Mouse (Mus musculus) hindbrain, embryonic 11.5 days (tissue): ENCODE results near the gene Vmo1. TPM values are rescaled to one million over a fixed set of nuclear protein-coding genes. Genes with fewer than 3 reads are reported as not detected.
"Not testable (repeated sequence)": the region's sequence is repeated elsewhere in the genome, so short reads cannot be mapped to it uniquely, and the experiment has no call there.

Experiments used
- ATAC-seq: fragments of 200-750 bp; cut with Nextera tagmentation; 2 replicates; pipeline ENCODE4 v1.8.0; 2017; ENCODE audit warnings: mild to moderate bottlenecking, moderate TSS enrichment, moderate library complexity; ENCODE audit not compliant: low FRiP score
- DNase-seq: peaks from one replicate; pipeline ENCODE4 v3.0.0-alpha.2; 2015; ENCODE audit warnings: low spot score
- H3K27ac ChIP-seq: fragments of 300-500 bp; sonication (generic); 2 replicates; pipeline ENCODE4 v1.5.1; 2014; ENCODE audit warnings: mild to moderate bottlenecking, low read depth, low read length
- H3K27me3 ChIP-seq: fragments of 300-500 bp; sonication (generic); 2 replicates; pipeline ENCODE4 v1.6.1; 2014; ENCODE audit warnings: mild to moderate bottlenecking, low read length, moderate library complexity, mixed read lengths; ENCODE audit not compliant: control insufficient read depth, insufficient read depth
- H3K36me3 ChIP-seq: fragments of 300-500 bp; sonication (generic); 2 replicates; pipeline ENCODE4 v1.6.1; 2014; ENCODE audit warnings: mild to moderate bottlenecking, low read length, moderate library complexity, mixed read lengths; ENCODE audit not compliant: control insufficient read depth, insufficient read depth
- H3K4me1 ChIP-seq: fragments of 300-500 bp; sonication (generic); replicated peaks from 2 replicates; pipeline ENCODE4 v1.6.1; 2014; ENCODE audit warnings: low read length, mixed read lengths; ENCODE audit not compliant: control insufficient read depth, insufficient read depth
- H3K4me2 ChIP-seq: fragments of 300-500 bp; sonication (generic); replicated peaks from 2 replicates; pipeline ENCODE4 v1.6.1; 2014; ENCODE audit warnings: mild to moderate bottlenecking, low read depth, low read length
- H3K4me3 ChIP-seq: fragments of 300-500 bp; sonication (generic); 2 replicates; pipeline ENCODE4 v1.5.1; 2014; ENCODE audit warnings: low read depth, low read length
- H3K9ac ChIP-seq: fragments of 300-500 bp; sonication (generic); 2 replicates; pipeline ENCODE4 v1.6.1; 2014; ENCODE audit warnings: low read depth, low read length
- H3K9me3 ChIP-seq: fragments of 300-500 bp; sonication (generic); 2 replicates; pipeline ENCODE4 v1.6.1; 2016; ENCODE audit warnings: low read length; ENCODE audit not compliant: control insufficient read depth
- WGBS: fragments of 180-500 bp; shearing (Covaris S2); extraction: QIAGEN DNeasy Blood & Tissue Kit; methylation state at CpG from one replicate; pipeline ENCODE4 v1.1.7; 2014; 5-methylcytosine and 5-hydroxymethylcytosine counted together
- polyA plus RNA-seq: library from polyadenylated mRNA; unstranded; fragments of >200 nt; fragmentation: Nextera tagmentation; extraction: Ambion mirVana; gene quantifications from 2 replicates; pipeline ENCODE4 v1.2.1, GENCODE M21; 2014

Vmo1 gene
- polyA plus RNA-seq, 1 experiment from 2014 or later, result 0.36 TPM

DNA sequence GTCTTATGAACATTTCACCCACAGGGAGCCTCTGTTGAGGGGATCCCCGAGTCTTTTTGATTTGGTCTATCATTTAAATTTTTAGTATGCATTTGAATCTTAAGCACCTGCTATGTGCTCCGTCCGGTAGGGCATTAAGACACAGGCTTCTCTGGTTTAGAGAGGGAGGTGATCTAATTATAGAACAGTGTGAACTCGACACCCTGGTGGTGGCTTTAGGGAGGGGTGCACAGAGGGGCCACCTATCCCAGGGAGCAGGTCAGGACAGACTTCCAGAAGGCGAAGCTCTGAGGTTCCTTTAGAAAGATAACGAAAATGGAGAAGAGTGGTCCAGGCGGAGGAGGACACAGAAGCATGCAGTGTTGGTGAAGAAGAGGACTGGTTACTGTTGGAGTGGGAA, 30.1 kb upstream of the Vmo1 start:
- no peak for DNase-seq
- H3K27ac ChIP-seq, result no peak overlapping the region
- H3K4me2 ChIP-seq, result no peak overlapping the region
- H3K4me1 ChIP-seq, result no peaks in the 10 kb centered on the region
- WGBS, result 72% methylated on average over 7 of the region's 7 CpGs
- H3K9me3 ChIP-seq, result no peaks in the 10 kb centered on the region
- no peak overlapping the region for H3K9ac ChIP-seq
- no peak overlapping the region for H3K4me3 ChIP-seq
- peaks cover 7% of the 10 kb centered on the region for H3K27me3 ChIP-seq
- ATAC-seq, result no peak
- no peaks in the 10 kb centered on the region for H3K36me3 ChIP-seq

DNA sequence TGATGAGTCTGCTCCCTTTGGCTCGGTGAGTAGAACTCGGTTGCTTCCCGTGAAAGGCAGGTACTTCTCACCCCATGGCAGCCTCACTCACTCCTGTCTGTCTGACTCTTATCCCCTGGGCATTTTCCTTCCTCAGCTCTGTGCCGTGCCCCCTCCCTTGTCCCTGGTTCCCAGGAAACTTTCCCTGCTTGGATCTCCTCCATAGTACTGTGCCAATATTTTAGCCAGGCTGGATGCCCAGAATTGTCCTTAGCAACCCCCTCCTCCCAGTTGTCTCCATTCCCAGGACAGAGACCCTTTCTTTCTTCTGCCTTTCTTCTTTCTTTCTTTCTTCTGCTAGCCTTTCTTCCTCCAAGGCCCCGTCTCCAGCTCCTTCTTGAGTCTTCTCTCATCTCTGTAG, 27.0 kb upstream of the Vmo1 start:
- no peak overlapping the region for H3K27ac ChIP-seq
- no peak overlapping the region for H3K4me2 ChIP-seq
- H3K9me3 ChIP-seq, result no peaks in the 10 kb centered on the region
- no peak for DNase-seq
- 79% methylated on average over 5 of the region's 5 CpGs for WGBS
- H3K9ac ChIP-seq, result no peak overlapping the region
- H3K27me3 ChIP-seq, result peaks cover 7% of the 10 kb centered on the region
- no peaks in the 10 kb centered on the region for H3K36me3 ChIP-seq
- H3K4me3 ChIP-seq, result no peak overlapping the region
- ATAC-seq, result no peak
- no peaks in the 10 kb centered on the region for H3K4me1 ChIP-seq

DNA sequence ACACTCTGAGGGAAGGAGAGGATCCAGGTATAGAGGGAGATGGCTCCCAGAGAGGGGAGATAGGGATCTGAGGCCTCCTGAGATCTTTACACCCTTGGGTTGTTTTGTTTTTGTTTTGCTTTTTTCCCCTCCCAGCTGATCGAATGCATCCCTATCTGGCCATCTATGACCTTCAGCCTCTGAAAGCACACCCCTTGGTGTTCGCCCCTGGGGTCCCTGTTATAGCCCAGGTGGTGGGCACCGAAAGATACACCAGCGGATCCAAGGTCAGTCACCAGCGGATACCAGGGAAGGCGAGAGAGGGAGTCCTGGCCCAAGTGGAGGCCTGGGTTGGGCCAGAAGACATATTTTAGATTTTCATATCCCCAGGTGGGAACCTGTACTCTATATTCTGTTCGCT, 26.5 kb upstream of the Vmo1 start:
- Histone ChIP-seq H3K36me3 (no peaks in the 10 kb centered on the region), H3K27me3 (peaks cover 7% of the 10 kb centered on the region), H3K27ac (no peak overlapping the region), H3K4me1 (no peaks in the 10 kb centered on the region), H3K9ac (no peak overlapping the region), H3K4me3 (no peak overlapping the region), H3K4me2 (0 out of 2 replicates have a peak overlapping the region, but pooled peaks have one; percentile 93), H3K9me3 (no peaks in the 10 kb centered on the region)
- WGBS, result 87% methylated on average over 7 of the region's 7 CpGs
- no peak for DNase-seq
- no peak for ATAC-seq

DNA sequence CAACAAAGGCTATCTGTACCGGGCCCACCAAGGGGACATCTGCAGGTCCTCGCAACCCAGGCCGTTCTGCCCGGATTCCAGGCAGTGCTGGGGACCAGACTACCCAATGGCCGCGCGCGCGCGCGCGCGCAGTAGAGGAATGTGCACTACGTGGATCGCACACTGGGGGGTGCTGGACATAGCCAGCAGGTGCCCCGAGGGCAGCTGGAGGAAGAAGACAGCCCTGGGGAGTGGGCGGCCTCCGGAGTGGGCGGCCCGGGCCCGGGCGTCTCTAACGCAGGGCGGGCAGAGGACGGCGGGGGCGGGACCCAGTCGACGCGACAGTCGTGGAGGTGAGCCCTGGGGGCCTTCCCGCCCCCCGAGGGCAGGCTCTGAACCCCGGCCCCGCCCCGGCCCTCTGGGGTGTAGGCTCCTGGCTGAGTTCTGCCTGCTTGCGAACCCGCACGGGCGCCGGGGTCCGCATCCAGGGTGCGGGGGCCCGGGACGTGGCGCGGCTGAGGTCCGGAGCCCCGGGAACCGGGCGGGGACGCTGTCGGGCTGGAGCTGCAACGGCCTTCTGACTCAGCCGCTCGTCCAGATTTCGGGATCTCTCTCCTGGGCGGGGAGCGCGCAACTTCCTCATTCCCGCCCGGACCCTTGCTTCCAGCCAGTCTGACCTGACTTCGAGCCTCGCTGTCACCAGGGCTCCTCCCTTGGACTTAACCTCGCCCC, 25.6 kb upstream of the Vmo1 start, which contains the start of gene Pld2:
Gene Pld2 (plus strand): TSS at position 188 of the 711 bp plus-strand sequence.
- Histone ChIP-seq H3K27me3 (peaks cover 7% of the 10 kb centered on the region), H3K4me3 (peak within 1 kb of the TSS; percentile 51), H3K4me2 (peak within 1 kb of the TSS; percentile 93), H3K9me3 (no peaks in the 10 kb centered on the region), H3K9ac (peak within 1 kb of the TSS; percentile 59), H3K27ac (no peak within 1 kb of the TSS), H3K36me3 (no peaks in the 10 kb centered on the region), H3K4me1 (no peaks in the 10 kb centered on the region)
- WGBS, result under 1% methylated on average over 54 of the region's 65 CpGs
- DNase-seq (peak; percentile 90), ATAC-seq (peak; percentile 74)

DNA sequence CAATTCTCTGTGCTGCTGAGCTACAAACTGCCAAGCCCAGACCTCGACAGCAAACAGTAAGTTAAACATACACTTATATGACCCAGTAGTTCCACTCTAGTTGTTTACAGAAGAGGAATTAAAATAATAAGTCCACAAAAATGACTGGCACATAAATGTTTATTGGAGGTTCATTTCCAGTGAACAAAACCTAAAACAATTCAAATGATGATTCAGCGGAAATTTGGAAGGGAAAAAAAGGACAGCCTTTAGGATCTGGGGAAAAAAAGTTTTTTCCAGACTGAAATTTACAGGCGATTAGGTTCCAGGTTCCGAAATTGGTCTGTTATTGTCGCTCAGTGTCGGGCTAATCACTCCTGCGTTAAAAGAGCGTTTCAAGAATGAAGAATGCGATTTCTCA, 25.0 kb upstream of the Vmo1 start:
- 27% methylated on average over 9 of the region's 9 CpGs for WGBS
- Histone ChIP-seq H3K27ac (no peak overlapping the region), H3K9ac (0 out of 2 replicates have a peak overlapping the region, but pooled peaks have one; percentile 59)

DNA sequence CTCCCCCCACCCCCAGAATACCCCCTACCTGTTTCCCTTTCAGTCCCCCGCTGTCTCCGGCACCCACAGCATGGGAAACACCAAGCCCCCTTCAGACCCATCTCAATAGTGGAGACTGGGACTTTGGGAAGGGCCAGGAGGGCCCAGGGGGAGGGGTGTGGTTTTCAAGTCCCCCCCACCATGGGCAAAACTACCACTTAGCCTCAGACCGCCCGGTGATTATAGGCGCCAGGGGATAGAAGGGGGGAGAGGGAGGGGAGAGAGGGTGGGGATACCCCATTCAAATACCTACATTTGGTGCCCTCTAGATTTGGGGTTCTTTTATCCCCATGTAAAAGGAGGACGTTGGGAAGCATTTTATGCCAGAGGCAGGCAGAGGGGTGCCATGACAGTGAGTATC, 18.4 kb upstream of the Vmo1 start, which contains the start of gene Gm40193:
Gene Gm40193 (minus strand): TSS at position 101 of the 400 bp plus-strand sequence.
- H3K9ac ChIP-seq, result no peak within 1 kb of the TSS
- ATAC-seq (no peak), DNase-seq (no peak)
- no peaks in the 10 kb centered on the region for H3K4me1 ChIP-seq
- peaks cover 3% of the 10 kb centered on the region; the same call in 1 of the 2 replicates for H3K36me3 ChIP-seq
- no peaks in the 10 kb centered on the region for H3K27me3 ChIP-seq
- H3K4me2 ChIP-seq, result no peak within 1 kb of the TSS
- 78% methylated on average over 6 of the region's 6 CpGs for WGBS
- H3K9me3 ChIP-seq, result no peaks in the 10 kb centered on the region
- no peak within 1 kb of the TSS for H3K4me3 ChIP-seq
- H3K27ac ChIP-seq, result no peak within 1 kb of the TSS

More for the DNA sequence above, 25.0 kb upstream of the Vmo1 start:
- peak overlapping the region; percentile 93 for H3K4me2 ChIP-seq
- peak overlapping the region; percentile 51; the same call in 1 of the 2 replicates for H3K4me3 ChIP-seq
- no peaks in the 10 kb centered on the region for H3K4me1 ChIP-seq
- ATAC-seq (no peak), DNase-seq (no peak)
- no peaks in the 10 kb centered on the region for H3K36me3 ChIP-seq
- peaks cover 7% of the 10 kb centered on the region for H3K27me3 ChIP-seq
- H3K9me3 ChIP-seq, result no peaks in the 10 kb centered on the region

DNA sequence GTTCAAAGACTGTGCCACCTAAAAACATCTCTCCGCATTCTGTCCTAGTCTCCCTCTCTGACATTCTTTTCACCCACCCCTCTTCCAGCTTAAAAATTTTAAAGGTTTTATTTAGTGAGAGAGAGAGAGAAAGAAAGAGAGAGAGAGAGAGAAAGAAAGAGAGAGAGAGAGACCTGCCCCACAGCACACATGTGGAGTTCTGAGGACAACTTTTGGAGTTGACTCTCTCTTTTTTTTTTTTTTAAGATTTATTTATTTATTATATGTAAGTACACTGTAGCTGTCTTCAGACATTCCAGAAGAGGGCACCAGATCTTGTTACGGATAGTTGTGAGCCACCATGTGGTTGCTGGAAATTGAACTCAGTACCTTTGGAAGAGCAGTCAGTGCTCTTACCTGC, 16.6 kb upstream of the Vmo1 start:
- not testable (repeated sequence) for H3K9ac ChIP-seq, H3K4me2 ChIP-seq, H3K4me3 ChIP-seq, H3K36me3 ChIP-seq, H3K4me1 ChIP-seq, ATAC-seq, H3K9me3 ChIP-seq, H3K27me3 ChIP-seq, H3K27ac ChIP-seq, DNase-seq
- WGBS, result 69% methylated on average over 2 of the region's 2 CpGs

DNA sequence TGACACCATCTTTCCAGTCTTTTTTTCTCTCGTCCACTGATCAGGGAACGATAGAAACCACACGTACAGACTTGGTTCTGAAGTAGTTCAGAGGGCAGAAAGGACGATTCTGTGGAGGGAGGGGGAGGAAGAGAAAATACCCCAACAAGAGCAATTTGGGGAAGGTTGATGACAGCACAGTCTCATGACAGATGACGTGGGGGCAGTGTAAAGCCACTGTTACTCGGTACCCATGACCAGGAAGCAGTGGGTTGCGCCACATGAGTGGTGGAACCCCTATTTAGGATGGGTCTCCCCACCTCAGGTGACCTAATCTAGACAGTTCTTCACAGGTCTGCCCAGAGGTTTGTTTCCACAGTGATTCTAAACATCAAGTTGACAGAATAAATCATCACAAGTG, 14.2 kb upstream of the Vmo1 start:
- whole genome bisulfite sequencing, result 87% methylated on average over 7 of the region's 7 CpGs
- no peak overlapping the region for H3K9ac ChIP-seq
- no peaks in the 10 kb centered on the region for H3K9me3 ChIP-seq
- ATAC-seq (no peak), DNase-seq (no peak)
- H3K27ac ChIP-seq, result no peak overlapping the region
- peaks cover 4% of the 10 kb centered on the region; the same call in 1 of the 2 replicates for H3K4me1 ChIP-seq
- peaks cover 9% of the 10 kb centered on the region; the same call in 1 of the 2 replicates for H3K36me3 ChIP-seq
- H3K27me3 ChIP-seq, result no peaks in the 10 kb centered on the region
- no peak overlapping the region for H3K4me2 ChIP-seq
- no peak overlapping the region for H3K4me3 ChIP-seq

DNA sequence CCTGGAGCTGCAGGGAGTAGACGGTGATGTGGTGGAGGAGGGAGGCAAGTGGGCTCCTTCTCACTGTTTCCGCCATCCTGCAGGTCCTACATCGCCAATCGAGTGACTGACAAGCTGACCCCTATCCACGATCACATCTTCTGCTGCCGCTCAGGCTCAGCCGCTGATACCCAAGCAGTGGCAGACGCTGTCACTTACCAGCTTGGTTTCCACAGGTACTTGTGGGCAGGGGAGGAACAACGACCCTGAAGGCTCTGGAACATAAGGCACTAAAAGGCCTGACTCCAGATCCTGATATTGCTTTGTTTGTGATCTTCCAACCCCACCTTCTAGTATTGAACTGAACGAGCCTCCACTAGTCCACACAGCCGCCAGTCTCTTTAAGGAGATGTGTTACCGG, 11.8 kb upstream of the Vmo1 start:
- no peak for ATAC-seq
- Histone ChIP-seq H3K36me3 (peaks cover 9% of the 10 kb centered on the region; the same call in 1 of the 2 replicates), H3K4me2 (peak overlapping the region; percentile 47), H3K27ac (no peak overlapping the region), H3K27me3 (no peaks in the 10 kb centered on the region), H3K4me1 (peaks cover 4% of the 10 kb centered on the region; the same call in 1 of the 2 replicates), H3K9ac (peak overlapping the region; percentile 75; the same call in 1 of the 2 replicates), H3K4me3 (peak overlapping the region; percentile 81), H3K9me3 (no peaks in the 10 kb centered on the region)
- no peak for DNase-seq
- WGBS, result 92% methylated on average over 12 of the region's 12 CpGs
